Mouse (Mus musculus) ovary, adult 2 months (tissue): ENCODE results near the gene Nr1h4. TPM values are rescaled to one million over a fixed set of nuclear protein-coding genes. Genes with fewer than 3 reads are reported as not detected.

Source experiments
- polyA plus RNA-seq: library from polyadenylated mRNA; depleted of rRNA; stranded (reverse); fragments of >200 nt; gene quantifications from 2 replicates; pipeline ENCODE4 v1.2.3, GENCODE M21; 2012; rRNA removed

Gene Nr1h4
- 3.6 and 4.1 TPM in 2 replicates for polyA plus RNA-seq

DNA sequence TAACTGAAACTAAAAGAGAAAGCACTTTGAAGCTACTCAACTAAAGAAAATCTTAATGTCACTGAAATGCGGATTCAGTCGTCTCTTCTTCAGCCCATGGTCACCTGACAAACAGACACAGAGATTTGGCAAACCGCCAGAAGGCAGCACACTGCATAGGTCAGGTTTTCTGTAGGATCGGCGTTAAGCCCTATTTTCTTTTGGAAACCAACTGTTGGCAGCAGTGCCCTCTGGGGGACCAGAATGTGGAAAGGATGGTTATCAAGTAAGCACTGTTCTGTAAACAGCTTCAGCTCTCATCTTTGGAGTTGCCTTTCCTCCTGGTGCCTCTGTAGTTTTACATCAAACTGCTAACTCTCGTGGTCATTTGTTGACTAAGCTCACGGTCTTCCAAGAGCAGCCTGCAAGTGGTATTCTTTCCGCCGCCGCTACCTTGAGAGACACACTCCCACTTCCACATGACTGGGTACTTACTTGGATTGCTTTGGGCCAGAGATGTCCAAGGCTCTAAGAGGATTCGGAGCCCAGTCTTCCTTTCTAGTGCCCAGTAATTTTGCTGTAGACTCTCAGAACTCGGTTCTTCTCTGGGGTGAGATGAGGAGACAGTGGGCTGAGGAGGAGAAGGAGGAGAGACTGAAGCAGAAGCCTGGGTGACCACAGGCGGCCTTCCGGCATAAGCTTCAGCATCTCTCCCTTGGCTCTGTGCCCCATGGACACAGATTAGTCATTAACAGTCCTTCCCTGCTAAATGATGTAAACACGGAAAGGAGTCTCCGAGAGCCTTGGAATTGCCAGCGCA, at the start of gene Nr1h4:
Gene Nr1h4, minus strand, starts transcription at position 657 of the 799 bp plus-strand sequence.

DNA sequence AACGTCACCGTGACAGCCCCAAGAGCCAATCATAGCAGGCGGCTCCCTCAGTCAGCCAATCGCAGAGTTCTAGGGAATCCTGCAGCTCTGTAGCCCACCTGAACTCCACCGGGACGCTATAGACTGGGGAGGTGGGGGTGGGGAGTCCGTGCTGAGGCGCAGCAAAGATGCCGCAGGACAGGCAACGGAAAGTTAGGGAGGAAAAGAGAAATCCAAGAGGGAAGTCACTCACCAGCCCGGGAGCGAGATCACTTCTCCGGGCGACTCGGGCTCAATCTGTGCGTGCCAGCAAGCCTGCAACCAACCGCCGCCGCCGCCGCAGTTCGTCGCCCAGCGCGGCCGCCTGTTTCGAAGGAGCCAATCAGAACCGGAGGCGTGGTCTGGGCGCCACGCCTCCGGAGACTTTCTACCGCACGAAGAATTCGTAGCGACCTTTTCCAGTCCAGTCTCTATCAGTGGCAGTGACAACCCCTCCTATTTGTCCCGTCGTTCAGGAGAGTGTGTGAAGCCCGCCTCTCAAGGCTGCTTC, 89.7 kb downstream of the Nr1h4 start, which contains the start of gene Gas2l3:
Gene Gas2l3, minus strand, starts transcription at position 345 of the 529 bp plus-strand sequence.

Other genes starting within 250 kb of the Nr1h4 start
- 12.2 and 15.2 TPM in 2 replicates for gene Ano4, start 188.8 kb downstream of the Nr1h4 start, polyA plus RNA-seq
- gene Gas2l3, start 89.6 kb downstream of the Nr1h4 start, polyA plus RNA-seq, result 1.5 and 2.6 TPM in 2 replicates
- gene Slc17a8, start 87.7 kb upstream of the Nr1h4 start, polyA plus RNA-seq, result 0.06 and 0.17 TPM in 2 replicates
- 8.1 and 10.3 TPM in 2 replicates for gene Scyl2, start 152.7 kb upstream of the Nr1h4 start, polyA plus RNA-seq
- gene Actr6, start 198.7 kb upstream of the Nr1h4 start, polyA plus RNA-seq, result 0.79 and 1.3 TPM in 2 replicates
- gene Uhrf1bp1l, start 211.4 kb upstream of the Nr1h4 start, polyA plus RNA-seq, result 11.3 and 14.2 TPM in 2 replicates